Mouse (Mus musculus) kidney, postnatal 0 days (tissue): ENCODE measurements around the gene Cd86. TPM values are rescaled to one million over a fixed set of nuclear protein-coding genes. Genes with fewer than 3 reads are reported as not detected.

Source experiments
- ATAC-seq: fragments of 200-750 bp; cut with Nextera tagmentation; replicated peaks from 2 replicates; pipeline ENCODE4 v1.8.0; 2017; ENCODE audit warnings: low read depth, moderate number of reproducible peaks, moderate TSS enrichment, moderate library complexity; ENCODE audit not compliant: low FRiP score
- DNase-seq: peaks from one replicate; pipeline ENCODE4 v3.0.0-alpha.2; 2016; ENCODE audit warnings: low spot score
- H3K27ac ChIP-seq: fragments of 300-500 bp; sonication (generic); 2 replicates; pipeline ENCODE4 v1.5.1; 2014; ENCODE audit warnings: mild to moderate bottlenecking
- H3K27me3 ChIP-seq: fragments of 300-500 bp; sonication (generic); 2 replicates; pipeline ENCODE4 v1.6.1; 2014; ENCODE audit warnings: low read length, mixed read lengths; ENCODE audit not compliant: insufficient read depth
- H3K36me3 ChIP-seq: fragments of 300-500 bp; sonication (generic); 2 replicates; pipeline ENCODE4 v1.6.1; 2014; ENCODE audit warnings: low read length, mixed read lengths; ENCODE audit not compliant: insufficient read depth
- H3K4me1 ChIP-seq: fragments of 300-500 bp; sonication (generic); replicated peaks from 2 replicates; pipeline ENCODE4 v1.6.1; 2014; ENCODE audit warnings: antibody characterized with exemption, low read length, mixed read lengths; ENCODE audit not compliant: insufficient read depth
- H3K4me2 ChIP-seq: fragments of 300-500 bp; sonication (generic); 2 replicates; pipeline ENCODE4 v1.6.1; 2014; ENCODE audit warnings: mild to moderate bottlenecking, low read length, moderate library complexity, mixed read lengths
- H3K4me3 ChIP-seq: fragments of 300-500 bp; sonication (generic); replicated peaks from 2 replicates; pipeline ENCODE4 v1.5.1; 2014; ENCODE audit warnings: low read depth, low read length
- H3K9ac ChIP-seq: fragments of 300-500 bp; sonication (generic); 2 replicates; pipeline ENCODE4 v1.6.1; 2014; ENCODE audit warnings: low read depth, low read length
- H3K9me3 ChIP-seq: fragments of 300-500 bp; sonication (generic); replicated peaks from 2 replicates; pipeline ENCODE4 v1.6.1; 2016; ENCODE audit warnings: low read length, inconsistent platforms, mixed read lengths
- CTCF ChIP-seq: IDR thresholded peaks from 2 replicates; pipeline ENCODE4 v1.5.1; 2016; ENCODE audit warnings: antibody characterized with exemption, low read depth, mild to moderate bottlenecking, moderate library complexity
- WGBS: fragments of 180-500 bp; shearing (Covaris S2); extraction: QIAGEN DNeasy Blood & Tissue Kit; methylation state at CpG from one replicate; pipeline ENCODE4 v1.1.7; 2014; 5-methylcytosine and 5-hydroxymethylcytosine counted together
- polyA plus RNA-seq: library from polyadenylated mRNA; unstranded; fragments of >200 nt; fragmentation: Nextera tagmentation; extraction: Ambion mirVana; gene quantifications from 2 replicates; pipeline ENCODE4 v1.2.1, GENCODE M21; 2015

Cd86 gene
- polyA plus RNA-seq, 1 experiment from 2014 or later, result 1.4 TPM

DNA sequence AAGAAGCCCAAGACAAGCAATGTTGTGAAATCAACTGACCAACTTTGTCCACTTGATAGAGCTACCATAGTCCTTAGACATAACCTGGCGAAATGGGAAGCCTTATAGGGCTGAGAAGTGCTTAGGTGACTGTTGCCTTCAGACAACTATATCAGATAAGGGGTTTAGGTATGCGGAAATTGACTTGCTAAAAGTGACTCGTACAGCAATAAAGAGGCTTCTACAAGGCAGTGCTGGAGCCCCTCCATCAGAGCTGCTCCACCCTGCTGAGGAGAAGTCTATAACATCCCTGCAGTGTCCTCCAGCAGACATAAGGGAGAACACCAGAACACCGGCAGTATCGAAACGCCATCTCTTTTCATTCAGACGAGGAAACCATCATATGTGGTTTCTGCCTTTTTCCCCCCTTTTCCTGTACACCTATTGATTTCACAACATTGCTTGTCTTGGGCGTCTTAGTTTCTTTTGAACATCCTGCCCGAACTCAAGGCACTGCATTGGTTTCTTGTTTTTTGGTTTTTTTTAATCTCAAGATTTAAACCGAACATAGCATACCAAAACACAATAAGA is 652 bp upstream of the Cd86 start:
- Histone ChIP-seq H3K9ac (no peak overlapping the region), H3K36me3 (no peaks in the 10 kb centered on the region), H3K4me3 (no peak overlapping the region), H3K27ac (no peak overlapping the region), H3K27me3 (no peaks in the 10 kb centered on the region), H3K4me1 (no peaks in the 10 kb centered on the region), H3K9me3 (no peaks in the 10 kb centered on the region), H3K4me2 (no peak overlapping the region)
- ATAC-seq (no peak), DNase-seq (no peak)
- no peak for TF ChIP-seq CTCF
- WGBS, result 88% methylated on average over 10 of the region's 10 CpGs

DNA sequence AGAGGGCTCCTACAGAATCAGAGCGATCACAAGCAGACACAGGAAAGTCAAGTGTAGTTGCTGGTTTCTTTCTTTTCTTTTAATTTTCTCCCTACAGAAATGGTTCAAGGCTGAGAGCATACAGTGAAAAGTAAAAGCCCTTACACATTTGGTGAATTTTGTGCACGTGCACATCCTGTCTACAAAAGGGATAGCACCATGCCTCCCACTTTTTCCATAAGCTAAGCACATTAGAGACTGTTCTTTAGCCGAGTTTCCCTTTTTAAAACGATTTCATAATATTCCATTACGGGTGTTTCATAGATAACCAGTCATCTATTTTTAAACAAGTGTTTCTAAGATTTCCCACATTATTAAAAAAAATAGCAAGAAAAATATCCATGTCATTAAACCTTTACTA is 2.4 kb downstream of the Cd86 start:
- no peak overlapping the region for H3K27ac ChIP-seq
- no peak overlapping the region for H3K9ac ChIP-seq
- ATAC-seq (no peak), DNase-seq (no peak)
- no peak for TF ChIP-seq CTCF
- no peaks in the 10 kb centered on the region for H3K4me1 ChIP-seq
- 89% methylated on average over 5 of the region's 5 CpGs for WGBS
- no peaks in the 10 kb centered on the region for H3K9me3 ChIP-seq
- H3K4me3 ChIP-seq, result no peak overlapping the region
- no peaks in the 10 kb centered on the region for H3K36me3 ChIP-seq
- no peak overlapping the region for H3K4me2 ChIP-seq
- H3K27me3 ChIP-seq, result no peaks in the 10 kb centered on the region

DNA sequence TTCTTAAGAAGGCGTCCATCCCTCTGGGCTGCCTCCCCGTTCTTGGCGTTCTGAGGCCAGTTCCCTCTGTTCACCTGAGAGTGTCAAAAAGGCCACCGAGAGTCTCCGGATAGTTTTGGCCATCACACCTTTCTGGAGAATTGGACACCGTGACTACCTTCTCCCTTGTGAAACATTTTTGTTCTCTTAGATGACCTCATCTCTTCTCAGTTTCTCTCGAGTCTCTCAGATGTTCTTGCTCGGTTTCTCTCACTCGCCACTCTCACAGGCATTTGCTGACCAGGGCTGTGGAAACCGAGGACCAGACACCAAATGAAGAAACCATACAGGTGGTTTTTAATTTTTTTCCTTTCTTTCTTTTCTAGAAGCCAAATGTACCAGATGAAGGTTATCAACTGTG is 4.6 kb downstream of the Cd86 start:
- Histone ChIP-seq H3K4me2 (no peak overlapping the region), H3K9ac (no peak overlapping the region), H3K27me3 (no peaks in the 10 kb centered on the region), H3K27ac (no peak overlapping the region), H3K9me3 (no peaks in the 10 kb centered on the region), H3K4me1 (no peaks in the 10 kb centered on the region), H3K36me3 (no peaks in the 10 kb centered on the region), H3K4me3 (no peak overlapping the region)
- no peak for ATAC-seq
- no peak for TF ChIP-seq CTCF
- no peak for DNase-seq
- WGBS, result 81% methylated on average over 10 of the region's 10 CpGs

DNA sequence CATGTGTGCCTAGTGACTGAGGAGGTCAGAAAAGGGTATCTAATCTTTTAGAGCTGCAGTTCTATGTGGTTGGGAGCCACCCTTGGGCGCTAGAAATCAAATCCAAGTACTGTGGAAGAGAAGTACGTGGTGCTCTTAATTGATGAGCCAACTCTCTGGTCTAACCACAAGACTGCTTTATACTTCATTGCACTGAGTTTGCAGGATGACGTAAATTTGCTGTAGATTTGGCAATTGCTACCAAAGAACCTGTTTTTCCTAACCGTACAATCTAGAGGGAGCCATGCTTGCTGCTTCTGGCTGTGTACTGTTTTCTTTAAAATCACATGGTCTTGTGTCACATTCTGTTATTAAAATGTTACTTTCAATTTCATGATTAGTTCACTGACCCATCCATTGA is 10.0 kb downstream of the Cd86 start:
- TF ChIP-seq CTCF, result no peak
- Histone ChIP-seq H3K36me3 (no peaks in the 10 kb centered on the region), H3K4me1 (no peaks in the 10 kb centered on the region), H3K9ac (no peak overlapping the region), H3K4me2 (no peak overlapping the region), H3K27ac (no peak overlapping the region), H3K4me3 (no peak overlapping the region), H3K9me3 (no peaks in the 10 kb centered on the region), H3K27me3 (no peaks in the 10 kb centered on the region)
- WGBS, result 73% methylated on average over 4 of the region's 4 CpGs
- no peak for DNase-seq
- no peak for ATAC-seq

DNA sequence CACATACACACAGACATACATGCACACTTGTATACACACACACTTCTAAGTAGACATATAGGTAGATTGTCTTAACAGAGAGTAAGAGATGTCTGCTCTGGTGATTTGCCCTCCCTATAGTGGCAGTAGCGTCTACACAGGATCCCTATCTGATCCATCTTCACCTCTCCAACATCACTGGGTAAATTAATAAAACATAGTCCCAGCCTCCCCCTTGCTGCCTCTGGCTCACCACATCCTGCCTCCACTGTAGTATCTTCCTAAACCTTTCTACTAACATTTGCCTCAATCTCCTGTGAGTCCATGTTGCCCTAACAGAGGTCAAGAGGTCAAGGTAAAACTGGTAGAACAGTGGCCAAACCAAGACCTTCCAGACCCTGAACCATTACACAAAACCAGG is 10.7 kb downstream of the Cd86 start:
- DNase-seq, result no peak
- Histone ChIP-seq H3K4me3 (no peak overlapping the region), H3K4me1 (no peaks in the 10 kb centered on the region), H3K36me3 (no peaks in the 10 kb centered on the region), H3K9ac (no peak overlapping the region), H3K27ac (no peak overlapping the region), H3K27me3 (no peaks in the 10 kb centered on the region), H3K9me3 (no peaks in the 10 kb centered on the region), H3K4me2 (no peak overlapping the region)
- TF ChIP-seq CTCF, result no peak
- ATAC-seq, result no peak
- 91% methylated on average over 1 of the region's 1 CpGs for WGBS

DNA sequence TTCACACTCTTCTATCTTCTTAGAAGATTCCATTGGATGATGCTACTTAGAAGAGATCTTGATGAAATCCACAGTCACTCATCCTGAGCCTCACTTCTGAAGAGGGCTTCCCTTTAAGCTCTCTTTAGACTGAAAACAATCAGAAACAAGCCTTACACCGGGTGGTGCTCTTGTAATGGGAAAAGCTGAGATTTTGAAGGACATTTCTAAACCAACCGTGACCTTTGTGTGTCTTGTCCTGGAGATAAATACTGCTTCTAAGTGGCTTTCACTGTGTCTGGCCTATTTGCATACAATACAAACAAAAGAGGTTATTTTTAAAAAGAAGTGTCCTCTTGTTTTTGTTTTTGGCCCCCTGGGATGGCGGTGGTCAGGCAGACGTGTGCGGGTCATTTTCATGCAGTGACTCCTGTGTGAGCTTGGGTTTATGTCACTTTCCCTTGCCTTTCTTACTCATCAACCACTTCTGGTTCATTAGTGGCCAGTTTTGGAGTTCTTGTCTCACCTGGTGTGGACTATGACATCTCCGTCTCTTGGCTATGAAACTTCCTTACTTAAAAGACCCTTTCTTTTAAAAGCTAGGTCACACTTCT is 14.6 kb downstream of the Cd86 start:
- ATAC-seq (no peak), DNase-seq (no peak)
- H3K4me2 ChIP-seq, result no peak overlapping the region
- H3K27me3 ChIP-seq, result no peaks in the 10 kb centered on the region
- no peaks in the 10 kb centered on the region for H3K36me3 ChIP-seq
- 75% methylated on average over 6 of the region's 6 CpGs for WGBS
- H3K4me1 ChIP-seq, result no peaks in the 10 kb centered on the region
- TF ChIP-seq CTCF, result no peak
- H3K9ac ChIP-seq, result no peak overlapping the region
- no peaks in the 10 kb centered on the region for H3K9me3 ChIP-seq
- H3K27ac ChIP-seq, result no peak overlapping the region
- H3K4me3 ChIP-seq, result no peak overlapping the region

DNA sequence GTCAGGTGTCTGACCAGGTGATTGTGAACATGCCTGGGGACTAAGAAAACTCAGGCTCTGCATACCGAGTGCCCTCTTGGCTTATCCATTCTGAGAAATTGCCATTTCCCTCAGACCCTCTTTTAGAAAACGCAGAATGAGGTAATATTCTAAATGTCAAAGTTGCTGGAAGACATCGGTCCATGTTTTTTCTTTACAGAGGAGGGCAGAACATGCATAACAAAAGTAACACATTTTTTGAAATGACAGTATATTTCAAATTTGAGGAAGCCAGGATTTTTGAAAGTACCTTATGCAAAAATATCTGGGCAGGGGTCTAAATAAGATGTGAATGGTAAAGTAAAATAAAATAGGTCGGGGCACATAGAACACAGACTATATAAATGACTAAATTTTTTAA is 15.4 kb downstream of the Cd86 start:
- H3K36me3 ChIP-seq, result no peaks in the 10 kb centered on the region
- 83% methylated on average over 4 of the region's 4 CpGs for WGBS
- no peak overlapping the region for H3K4me2 ChIP-seq
- no peak for TF ChIP-seq CTCF
- H3K9me3 ChIP-seq, result no peaks in the 10 kb centered on the region
- no peak overlapping the region for H3K4me3 ChIP-seq
- H3K4me1 ChIP-seq, result no peaks in the 10 kb centered on the region
- DNase-seq, result no peak
- no peak for ATAC-seq
- H3K9ac ChIP-seq, result no peak overlapping the region
- no peak overlapping the region for H3K27ac ChIP-seq
- H3K27me3 ChIP-seq, result no peaks in the 10 kb centered on the region
